Mouse (Mus musculus): ENCODE data around the gene Grhl3.
"Not testable (repeated sequence)": the region's sequence is repeated elsewhere in the genome, so short reads cannot be mapped to it uniquely, and the experiment has no call there.

The Grhl3 gene

GRCm38 (mm10) chr4:135573251-135573808 is at the start of gene Grhl3:
Grhl3 (minus strand) TSS chr4:135573630.
- no peak for DNase-seq (ENCODE audit: low spot score in 2 of 2)

- DNase-seq (ENCODE audit: low spot score in 2 of 2): no peak
Measured at GRCm38 (mm10) chr4:135622290-135622689, 48.9 kb upstream of the Grhl3 start.

- no peak for DNase-seq (ENCODE audit: low spot score in 2 of 2)
Measured at GRCm38 (mm10) chr4:135620461-135620860, 47.0 kb upstream of the Grhl3 start.

GRCm38 (mm10) chr4:135617783-135618470 is 44.5 kb upstream of the Grhl3 start:
- DNase-seq (ENCODE audit: low spot score in 2 of 2): peak in 1 of 2 experiments; percentile 46

GRCm38 (mm10) chr4:135617038-135617437 is 43.6 kb upstream of the Grhl3 start:
- DNase-seq (ENCODE audit: low spot score in 2 of 2): no peak

- not testable (repeated sequence) for DNase-seq (ENCODE audit: low spot score in 2 of 2)
Measured at GRCm38 (mm10) chr4:135615307-135615706, 41.9 kb upstream of the Grhl3 start.

- DNase-seq (ENCODE audit: low spot score in 2 of 2): no peak
Measured at GRCm38 (mm10) chr4:135609986-135610385, 36.6 kb upstream of the Grhl3 start.

GRCm38 (mm10) chr4:135607979-135608885 is 34.8 kb upstream of the Grhl3 start:
- no peak for DNase-seq (ENCODE audit: low spot score in 2 of 2)

- no peak for DNase-seq (ENCODE audit: low spot score in 2 of 2)
Measured at GRCm38 (mm10) chr4:135606271-135606670, 32.8 kb upstream of the Grhl3 start.

- no peak for DNase-seq (ENCODE audit: low spot score in 2 of 2)
Measured at GRCm38 (mm10) chr4:135601530-135601929, 28.1 kb upstream of the Grhl3 start.

- DNase-seq (ENCODE audit: low spot score in 2 of 2): no peak
Measured at GRCm38 (mm10) chr4:135599497-135600182, 26.2 kb upstream of the Grhl3 start.

- DNase-seq (ENCODE audit: low spot score in 2 of 2): no peak
Measured at GRCm38 (mm10) chr4:135598998-135599397, 25.6 kb upstream of the Grhl3 start.

GRCm38 (mm10) chr4:135597571-135597970 is 24.1 kb upstream of the Grhl3 start:
- DNase-seq (ENCODE audit: low spot score in 2 of 2): no peak

- DNase-seq (ENCODE audit: low spot score in 2 of 2): no peak
Measured at GRCm38 (mm10) chr4:135595943-135596342, 22.5 kb upstream of the Grhl3 start.

GRCm38 (mm10) chr4:135591610-135592304 is 18.3 kb upstream of the Grhl3 start:
- DNase-seq (ENCODE audit: low spot score in 2 of 2): no peak

- DNase-seq (ENCODE audit: low spot score in 2 of 2): no peak
Measured at GRCm38 (mm10) chr4:135591086-135591485, 17.7 kb upstream of the Grhl3 start.

GRCm38 (mm10) chr4:135584838-135585237 is 11.4 kb upstream of the Grhl3 start:
- DNase-seq (ENCODE audit: low spot score in 2 of 2): no peak

GRCm38 (mm10) chr4:135581222-135581910 is 7.9 kb upstream of the Grhl3 start:
- DNase-seq (ENCODE audit: low spot score in 2 of 2): no peak

GRCm38 (mm10) chr4:135579695-135580094 is 6.3 kb upstream of the Grhl3 start:
- DNase-seq (ENCODE audit: low spot score in 2 of 2): no peak

- no peak for DNase-seq (ENCODE audit: low spot score in 2 of 2)
Measured at GRCm38 (mm10) chr4:135578490-135578889, 5.1 kb upstream of the Grhl3 start.

All from spleen, postnatal 14 days (tissue).